Mouse (Mus musculus): ENCODE data around the gene Iah1. TPM values are rescaled to one million over a fixed set of nuclear protein-coding genes. Genes with fewer than 3 reads are reported as not detected.

The Iah1 gene
- total RNA-seq, 2 experiments from 2014 or later, result 7.3 to 15.9 TPM

DNA sequence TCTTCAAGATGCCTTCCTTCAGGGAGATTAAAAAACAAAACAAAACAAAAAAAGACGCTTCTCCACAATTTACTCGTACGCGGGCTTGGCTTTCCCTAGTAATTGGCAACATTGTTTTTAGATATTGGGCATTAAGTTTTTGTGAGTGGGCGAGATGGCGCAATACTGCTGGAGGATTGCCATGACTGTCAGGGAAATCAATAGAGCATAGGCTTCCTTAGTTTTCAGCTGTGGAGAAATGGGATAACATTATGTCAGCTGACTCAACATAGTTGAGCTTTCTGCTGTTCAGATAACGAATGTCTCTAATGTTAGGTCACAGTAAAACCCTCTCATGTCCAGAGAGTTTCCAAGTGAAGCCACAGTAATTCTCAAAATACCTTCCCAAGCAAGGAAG lies 678 bp downstream of the Iah1 start:
- no peak for ATAC-seq (replicated peaks; ENCODE audit: low FRiP score, poor library complexity, severe bottlenecking)

DNA sequence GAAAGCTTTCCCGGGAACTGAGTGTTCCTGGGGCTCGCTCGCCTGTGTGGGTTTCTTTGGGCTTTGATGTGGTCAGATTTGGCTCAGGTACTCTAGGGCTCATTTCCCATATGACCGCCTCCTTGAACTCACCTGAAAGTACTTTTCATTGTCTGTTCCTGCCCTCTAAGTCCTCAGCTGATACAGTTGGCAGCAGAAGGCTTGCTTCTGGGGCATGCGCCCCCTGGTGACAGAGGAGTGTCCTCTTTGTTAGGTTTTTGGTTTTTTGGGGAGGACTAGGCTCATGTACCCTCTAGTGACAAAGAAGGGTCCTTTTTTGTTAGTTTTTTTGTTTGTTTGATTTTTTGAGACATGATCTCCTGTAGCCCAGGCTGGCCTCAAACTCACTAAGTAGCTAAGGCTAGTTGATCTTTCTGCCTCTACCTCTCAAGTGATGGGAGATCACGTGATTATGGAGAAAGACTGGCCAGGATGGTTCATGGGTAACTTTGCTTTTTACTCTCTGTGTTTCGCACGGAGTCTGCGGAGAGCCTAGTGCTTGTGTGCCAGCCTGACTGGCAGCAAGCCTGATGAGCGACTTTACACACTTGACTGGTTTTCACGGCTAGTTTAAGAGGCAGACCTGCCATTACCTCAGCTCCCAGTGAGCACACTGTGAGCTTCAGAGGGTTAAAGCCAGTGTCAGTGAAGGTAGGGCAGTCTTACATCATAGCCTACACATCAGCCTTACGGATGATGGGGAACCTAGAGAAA lies 2.1 kb downstream of the Iah1 start:
- peak; percentile 72 for ATAC-seq (replicated peaks; ENCODE audit: low FRiP score, poor library complexity, severe bottlenecking)

DNA sequence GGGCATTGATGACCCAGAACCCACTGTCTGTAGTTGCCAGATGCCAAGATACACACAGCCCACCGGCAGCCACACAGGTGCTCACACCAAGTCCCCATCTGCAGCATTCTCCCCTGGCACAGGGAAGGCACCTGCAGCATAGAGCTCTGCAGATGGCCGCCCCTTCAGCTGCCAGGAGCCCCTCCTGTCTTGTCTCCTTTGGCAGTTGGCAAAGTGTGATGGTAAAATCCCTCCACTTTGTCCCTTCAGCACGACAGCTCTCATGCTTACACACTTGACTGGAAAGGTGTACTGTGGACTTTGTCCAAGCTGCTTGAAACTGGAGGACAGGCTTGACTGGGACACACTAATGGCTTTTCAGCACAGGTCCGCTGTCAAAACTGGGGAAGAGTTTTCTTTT lies 4.1 kb downstream of the Iah1 start:
- ATAC-seq (replicated peaks; ENCODE audit: low FRiP score, poor library complexity, severe bottlenecking), result no peak

GRCm38 (mm10) chr12:21321170-21321569 lies 5.0 kb downstream of the Iah1 start:
- no peak for ATAC-seq (replicated peaks; ENCODE audit: low FRiP score, poor library complexity, severe bottlenecking)

GRCm38 (mm10) chr12:21322296-21322695 lies 6.1 kb downstream of the Iah1 start:
- no peak for ATAC-seq (replicated peaks; ENCODE audit: low FRiP score, poor library complexity, severe bottlenecking)

DNA sequence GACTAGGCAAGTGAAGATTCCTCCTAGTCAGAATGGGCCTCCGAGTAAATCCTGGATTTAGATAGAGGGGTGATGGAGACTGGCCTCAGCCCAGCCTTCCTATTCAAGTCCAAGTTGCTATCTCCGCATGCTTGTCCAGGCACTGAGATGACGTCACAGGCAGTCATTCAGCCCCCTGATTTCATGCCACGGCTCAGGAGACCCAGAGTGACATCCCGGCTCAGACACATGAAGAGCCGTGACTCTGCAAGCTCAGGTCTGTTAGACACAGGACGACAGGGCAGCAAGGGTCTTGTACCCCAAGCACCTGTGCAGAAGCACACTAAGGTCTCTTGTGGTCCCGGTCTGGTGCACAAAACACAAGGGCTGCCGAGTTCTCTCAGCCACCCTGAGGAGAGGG lies 6.7 kb downstream of the Iah1 start:
- no peak for ATAC-seq (replicated peaks; ENCODE audit: low FRiP score, poor library complexity, severe bottlenecking)

DNA sequence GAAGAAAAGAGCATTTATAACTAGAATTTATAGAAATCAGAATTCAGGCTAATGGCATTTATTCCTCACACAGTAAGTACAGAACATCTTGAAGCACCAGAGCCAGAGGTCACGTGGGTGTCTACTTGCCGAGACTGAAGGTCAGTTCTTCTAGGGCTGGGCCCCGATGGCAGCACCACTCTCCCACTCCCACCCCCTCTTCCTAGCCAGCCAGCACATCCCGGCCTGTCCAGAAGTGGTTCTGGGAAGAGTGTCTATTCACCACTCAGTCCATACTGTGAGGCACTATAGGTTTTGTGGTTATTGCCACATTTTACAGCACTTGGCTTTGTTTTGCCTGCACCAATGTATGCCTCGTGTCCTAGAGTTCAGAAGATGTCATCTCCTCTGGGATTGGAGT lies 7.9 kb downstream of the Iah1 start:
- ATAC-seq (replicated peaks; ENCODE audit: low FRiP score, poor library complexity, severe bottlenecking), result no peak

- ATAC-seq (replicated peaks; ENCODE audit: low FRiP score, poor library complexity, severe bottlenecking), result no peak
These were observed 9.1 kb downstream of the Iah1 start for GRCm38 (mm10) chr12:21325266-21325665.

DNA sequence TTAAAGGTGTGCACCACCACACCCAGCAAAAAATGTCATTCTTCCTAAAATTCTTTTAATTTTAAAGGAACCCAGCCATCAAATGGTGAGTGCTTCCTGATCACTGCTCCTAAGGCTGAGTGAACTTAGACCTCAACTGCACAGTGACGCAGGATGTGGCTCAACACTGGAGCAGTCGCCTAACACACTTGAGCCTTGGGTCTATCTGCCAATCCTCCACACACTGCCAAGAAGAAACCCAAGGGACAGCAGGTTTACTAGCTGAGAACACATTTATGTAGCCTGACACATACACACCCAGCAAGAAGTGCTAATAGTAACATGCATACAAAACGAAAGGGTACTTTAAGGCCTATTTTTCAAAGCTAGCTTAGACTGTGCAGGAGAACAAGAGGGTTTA lies 10.1 kb downstream of the Iah1 start:
- ATAC-seq (replicated peaks; ENCODE audit: low FRiP score, poor library complexity, severe bottlenecking), result no peak

DNA sequence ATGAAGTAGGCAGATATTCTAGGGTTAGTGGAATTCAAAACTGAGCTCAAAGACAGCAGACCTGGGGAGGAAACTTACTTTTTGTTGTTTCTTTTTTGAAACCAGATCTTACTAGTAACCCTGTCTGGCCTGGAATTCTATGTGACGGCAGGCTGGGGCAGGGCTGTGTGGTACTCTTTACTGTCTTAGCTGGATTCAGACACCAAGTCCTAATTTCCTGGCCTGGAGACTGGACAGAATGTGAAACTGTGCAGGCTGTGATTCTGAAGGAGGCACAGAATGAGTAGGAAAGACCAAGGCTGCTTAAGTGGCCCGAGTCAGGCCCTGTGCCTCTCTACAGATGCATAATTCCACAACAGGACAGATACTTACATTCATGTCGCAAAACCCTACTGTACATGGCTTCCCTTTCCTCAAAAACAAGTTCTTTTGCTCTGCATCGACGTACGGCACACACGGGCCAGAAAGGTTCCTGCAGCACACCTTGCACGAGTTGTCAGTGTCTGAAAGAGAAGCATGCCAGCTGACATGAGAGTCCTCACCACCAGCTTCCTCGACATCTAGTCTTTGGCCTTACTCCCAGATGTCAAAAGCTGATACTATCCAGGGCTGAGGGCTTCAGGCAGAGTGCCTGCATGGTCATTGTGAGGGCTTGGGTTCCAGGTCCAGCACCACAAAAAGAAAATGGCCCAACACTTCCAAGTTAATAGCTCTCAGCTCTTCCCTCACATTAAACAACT lies 13.6 kb downstream of the Iah1 start:
- no peak for ATAC-seq (replicated peaks; ENCODE audit: low FRiP score, poor library complexity, severe bottlenecking)

- ATAC-seq (replicated peaks; ENCODE audit: low FRiP score, poor library complexity, severe bottlenecking), result no peak
These were observed 14.9 kb downstream of the Iah1 start for GRCm38 (mm10) chr12:21330961-21331576.

GRCm38 (mm10) chr12:21331711-21332110 lies 15.5 kb downstream of the Iah1 start:
- no peak for ATAC-seq (replicated peaks; ENCODE audit: low FRiP score, poor library complexity, severe bottlenecking)

- no peak for ATAC-seq (replicated peaks; ENCODE audit: low FRiP score, poor library complexity, severe bottlenecking)
These were observed 16.8 kb downstream of the Iah1 start for GRCm38 (mm10) chr12:21333021-21333420.

- no peak for ATAC-seq (replicated peaks; ENCODE audit: low FRiP score, poor library complexity, severe bottlenecking)
These were observed 17.6 kb downstream of the Iah1 start for GRCm38 (mm10) chr12:21333766-21334165.

DNA sequence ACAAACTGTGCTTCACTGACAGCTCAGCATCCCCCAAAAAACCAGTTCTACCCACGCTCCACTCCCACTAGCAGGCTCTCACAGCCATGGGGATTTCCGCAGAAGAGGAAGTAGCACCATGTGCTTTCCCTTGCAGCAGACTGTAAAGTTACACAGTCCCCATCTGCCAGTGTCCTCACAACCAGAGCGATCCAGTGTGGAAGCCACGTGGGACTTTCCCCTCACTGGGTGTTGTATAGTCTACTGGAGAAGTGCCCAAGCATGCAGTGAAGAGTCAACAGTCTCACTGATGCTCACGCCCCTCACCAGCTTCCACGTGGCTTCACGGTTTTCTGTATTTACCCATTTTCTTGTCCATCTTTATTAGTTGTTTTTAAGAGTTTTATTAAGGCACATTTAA lies 19.7 kb downstream of the Iah1 start:
- no peak for ATAC-seq (replicated peaks; ENCODE audit: low FRiP score, poor library complexity, severe bottlenecking)

- ATAC-seq (replicated peaks; ENCODE audit: low FRiP score, poor library complexity, severe bottlenecking), result no peak
These were observed 21.0 kb downstream of the Iah1 start for GRCm38 (mm10) chr12:21337171-21337570.

- ATAC-seq (replicated peaks; ENCODE audit: low FRiP score, poor library complexity, severe bottlenecking), result no peak
These were observed 24.5 kb downstream of the Iah1 start for GRCm38 (mm10) chr12:21340674-21341073.

DNA sequence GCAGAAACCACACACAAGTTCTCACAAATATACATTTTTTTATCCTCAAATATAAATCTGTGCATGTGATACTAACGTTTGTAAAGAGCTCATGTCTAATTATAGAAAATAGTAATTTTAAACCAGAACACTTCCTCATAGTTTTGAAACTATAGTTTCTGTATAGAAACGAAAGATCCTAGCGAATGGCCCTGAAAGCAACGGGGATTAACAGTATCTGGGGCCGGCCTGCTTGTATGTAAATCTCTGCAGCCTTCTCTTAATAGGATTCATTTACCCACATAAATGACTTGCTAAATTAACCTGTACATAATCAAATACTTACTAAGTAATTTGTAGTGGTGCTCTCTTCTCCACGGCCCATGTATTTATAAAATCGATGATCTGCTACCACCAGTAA lies 30.8 kb downstream of the Iah1 start:
- no peak for ATAC-seq (replicated peaks; ENCODE audit: low FRiP score, poor library complexity, severe bottlenecking)

DNA sequence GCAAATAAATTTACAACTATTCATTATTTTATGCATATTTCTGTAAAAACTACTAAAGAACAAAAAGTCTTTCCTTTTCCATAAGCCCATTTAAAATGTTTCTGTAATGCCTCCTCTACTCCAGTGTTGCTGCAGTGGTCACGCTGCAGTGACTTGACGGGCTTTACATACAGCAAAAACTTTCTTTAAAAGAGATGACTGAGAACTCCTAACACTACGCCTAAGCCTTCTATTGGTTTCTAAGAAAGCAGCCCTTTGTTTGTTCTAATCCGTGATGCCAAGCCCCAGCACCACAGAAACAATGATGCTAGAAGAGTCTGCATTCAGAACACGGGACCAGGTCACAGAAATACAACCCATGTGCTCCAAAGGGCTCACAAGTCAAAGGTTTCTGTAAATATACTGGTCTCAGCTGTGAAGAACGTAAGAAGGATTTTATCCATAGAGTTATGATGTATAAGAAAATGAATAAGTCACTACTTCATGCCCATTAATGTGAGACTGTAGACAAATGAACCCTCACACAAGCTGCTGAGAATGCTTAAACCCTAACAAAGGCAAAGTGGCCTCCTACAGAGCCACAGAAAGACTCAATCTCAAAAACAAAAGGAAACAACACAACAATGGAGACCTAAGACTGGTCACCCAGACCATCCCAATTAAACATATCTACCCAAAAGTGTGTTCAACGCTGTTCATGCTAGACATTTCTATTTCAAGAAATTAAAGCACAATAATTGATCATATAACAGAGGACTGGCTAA lies 34.1 kb downstream of the Iah1 start:
- ATAC-seq (replicated peaks; ENCODE audit: low FRiP score, poor library complexity, severe bottlenecking), result no peak

GRCm38 (mm10) chr12:21353681-21354080 lies 37.5 kb downstream of the Iah1 start:
- ATAC-seq (replicated peaks; ENCODE audit: low FRiP score, poor library complexity, severe bottlenecking), result no peak

Measured in erythroblast, adult 5-6 weeks (primary cell).